Mouse (Mus musculus): Measurements from ENCODE around the gene Ccdc60.

GRCm38 (mm10) chr5:116084231-116084630 lies 204.6 kb downstream of the Ccdc60 start:
- no peak for TF ChIP-seq CTCF (conservative IDR thresholded peaks at IDR 0.05; ENCODE audit: insufficient read depth, insufficient read length, low read depth, low read length)
- TF ChIP-seq POLR2A (IDR thresholded peaks at IDR 0.05; ENCODE audit: low read depth, low read length): no peak

All from kidney, adult 2 months (tissue).